Mouse (Mus musculus) lung, postnatal 0 days (tissue): ENCODE measurements around the gene Mcl1.

Experiments
- CTCF ChIP-seq: IDR thresholded peaks from 2 replicates; pipeline ENCODE4 v1.5.1; 2016; ENCODE audit warnings: antibody characterized with exemption, mild to moderate bottlenecking
- EP300 ChIP-seq: IDR thresholded peaks from 2 replicates; pipeline ENCODE4 v1.6.1; 2016; ENCODE audit warnings: antibody characterized with exemption, mild to moderate bottlenecking, control low read depth

GRCm38 (mm10) chr3:95703276-95703675 lies 44.7 kb downstream of the Mcl1 start:
- no peak for TF ChIP-seq CTCF
- TF ChIP-seq EP300, result no peak
